Mouse (Mus musculus): Measurements from ENCODE around the gene Pfkp. TPM values are rescaled to one million over a fixed set of nuclear protein-coding genes. Genes with fewer than 3 reads are reported as not detected.

Pfkp gene
- total RNA-seq, 2 experiments from 2014 or later, result 4.6 to 7.9 TPM

Other genes starting within 250 kb of the Pfkp start
- 10 to 100 TPM; 35.7 to 36.0 TPM for gene Pitrm1, start 100.6 kb downstream of the Pfkp start, total RNA-seq (2021)